In the genomic region with DNA sequence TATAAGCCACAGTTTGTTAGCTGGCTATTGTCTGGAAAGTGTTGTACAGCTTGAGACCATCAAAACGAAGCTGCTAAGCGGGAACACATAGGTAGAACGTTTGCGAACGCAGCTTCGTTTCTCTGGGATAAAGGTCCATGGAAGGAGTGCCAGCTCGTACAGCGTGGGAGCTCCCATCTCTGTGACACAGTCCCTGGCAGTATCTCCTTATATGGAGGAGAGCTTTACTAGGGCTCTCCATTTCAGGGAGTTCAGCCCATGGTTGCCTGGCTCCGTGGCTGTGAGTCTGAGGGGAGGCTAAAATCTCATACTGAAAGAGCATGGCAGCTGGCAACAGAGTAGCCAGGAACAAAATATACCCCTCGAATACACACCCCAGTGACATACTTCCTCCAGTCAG, we compare ENCODE assay signal across 17 mouse cellular contexts.
A peak's percentile ranks its signal among the peaks of the same experiment; 100 is the strongest.
DNase-seq lines count a peak whose midpoint lies in the region; ATAC-seq and TF ChIP-seq lines count a peak whose summit lies in the region.
"Had no signal": no experiment of that assay in that cellular context is flagged by ENCODE, and none has a peak within 500 bp of the region (broad histone marks: within the 10 kb centered on the region; RNA-seq: fewer than 3 reads in every experiment).

No protein-coding gene starts in this region.

- no peaks in the 10 kb centered on the region for H3K9me3 ChIP-seq in forebrain, embryonic 11.5 days (ENCODE audit: control insufficient read depth, low read length)
- no peaks in the 10 kb centered on the region for H3K9me3 ChIP-seq in forebrain, embryonic 16.5 days (ENCODE audit: control insufficient read depth, low read length)
- no peaks in the 10 kb centered on the region for H3K9me3 ChIP-seq in kidney, postnatal 0 days (replicated peaks; ENCODE audit: low read length)
- no peaks in the 10 kb centered on the region for H3K9me3 ChIP-seq in hindbrain, embryonic 14.5 days (ENCODE audit: control insufficient read depth, low read length)
- no peaks in the 10 kb centered on the region for H3K9me3 ChIP-seq in intestine, embryonic 16.5 days (ENCODE audit: control insufficient read depth, low read length)
- H3K9me3 ChIP-seq: heart, embryonic 10.5 days; limb, embryonic 15.5 days; neural tube, embryonic 12.5 days had no signal

- H3K27ac ChIP-seq in forebrain, embryonic 11.5 days (ENCODE audit: low read depth, low read length): 0 out of 2 replicates have a peak overlapping the region, but pooled peaks have one; percentile 47
- H3K27ac ChIP-seq in forebrain, embryonic 16.5 days (ENCODE audit: low read length): no peak overlapping the region
- no peak overlapping the region for H3K27ac ChIP-seq in kidney, postnatal 0 days
- peak overlapping the region; percentile 75 for H3K27ac ChIP-seq in hindbrain, embryonic 14.5 days
- no peak overlapping the region for H3K27ac ChIP-seq in intestine, embryonic 16.5 days (ENCODE audit: low read length)
- H3K27ac ChIP-seq: heart, embryonic 10.5 days; limb, embryonic 15.5 days had no signal

- no peaks in the 10 kb centered on the region for H3K27me3 ChIP-seq in forebrain, embryonic 11.5 days (ENCODE audit: control insufficient read depth, insufficient read depth, low read length)
- H3K27me3 ChIP-seq in forebrain, embryonic 16.5 days (replicated peaks; ENCODE audit: control insufficient read depth, insufficient read depth, low read length): no peaks in the 10 kb centered on the region
- H3K27me3 ChIP-seq in kidney, postnatal 0 days (ENCODE audit: insufficient read depth, low read length): no peaks in the 10 kb centered on the region
- H3K27me3 ChIP-seq in hindbrain, embryonic 14.5 days (ENCODE audit: control insufficient read depth, insufficient read depth, low read length): no peaks in the 10 kb centered on the region
- H3K27me3 ChIP-seq in intestine, embryonic 16.5 days (replicated peaks; ENCODE audit: control insufficient read depth, insufficient read depth, low read length): no peaks in the 10 kb centered on the region
- H3K27me3 ChIP-seq: limb, embryonic 15.5 days; neural tube, embryonic 12.5 days; Patski had no signal

- H3K9ac ChIP-seq in forebrain, embryonic 11.5 days (ENCODE audit: low read length): no peak overlapping the region
- no peak overlapping the region for H3K9ac ChIP-seq in forebrain, embryonic 16.5 days (replicated peaks; ENCODE audit: low read depth, low read length)
- H3K9ac ChIP-seq in kidney, postnatal 0 days (ENCODE audit: low read depth, low read length): no peak overlapping the region
- peak overlapping the region; percentile 28; the same call in 1 of the 2 replicates for H3K9ac ChIP-seq in hindbrain, embryonic 14.5 days
- H3K9ac ChIP-seq in intestine, embryonic 16.5 days (ENCODE audit: low read depth, low read length): no peak overlapping the region
- H3K9ac ChIP-seq: limb, embryonic 15.5 days had no signal

- H3K4me3 ChIP-seq in forebrain, embryonic 11.5 days (ENCODE audit: low read depth, low read length): no peak overlapping the region
- H3K4me3 ChIP-seq in forebrain, embryonic 16.5 days (replicated peaks; ENCODE audit: low read length): no peak overlapping the region
- no peak overlapping the region for H3K4me3 ChIP-seq in kidney, postnatal 0 days (replicated peaks; ENCODE audit: low read depth, low read length)
- H3K4me3 ChIP-seq in hindbrain, embryonic 14.5 days (replicated peaks; ENCODE audit: low read length): no peak overlapping the region
- no peak overlapping the region for H3K4me3 ChIP-seq in intestine, embryonic 16.5 days (ENCODE audit: low read length)
- H3K4me3 ChIP-seq: heart, embryonic 10.5 days; limb, embryonic 15.5 days; neural tube, embryonic 12.5 days had no signal

- no peaks in the 10 kb centered on the region for H3K36me3 ChIP-seq in forebrain, embryonic 11.5 days (ENCODE audit: control insufficient read depth, insufficient read depth, low read length)
- no peaks in the 10 kb centered on the region for H3K36me3 ChIP-seq in forebrain, embryonic 16.5 days (ENCODE audit: control insufficient read depth, insufficient read depth)
- H3K36me3 ChIP-seq in kidney, postnatal 0 days (ENCODE audit: insufficient read depth, low read length): no peaks in the 10 kb centered on the region
- no peaks in the 10 kb centered on the region for H3K36me3 ChIP-seq in hindbrain, embryonic 14.5 days (replicated peaks; ENCODE audit: control insufficient read depth, insufficient read depth)
- H3K36me3 ChIP-seq in intestine, embryonic 16.5 days (ENCODE audit: control insufficient read depth, insufficient read depth, low read length): no peaks in the 10 kb centered on the region
- H3K36me3 ChIP-seq: heart, embryonic 10.5 days; limb, embryonic 15.5 days; neural tube, embryonic 12.5 days had no signal

- no peak for DNase-seq in forebrain, embryonic 11.5 days (ENCODE audit: low spot score)
- peak; percentile 66 for DNase-seq in kidney, postnatal 0 days (ENCODE audit: low spot score)
- DNase-seq in kidney, postnatal 10 days: no peak
- DNase-seq in brain, adult 2 months (ENCODE audit: low read depth, low spot score): peak; percentile 76
- DNase-seq in hindbrain, embryonic 14.5 days (ENCODE audit: low spot score): no peak
- DNase-seq in liver: no peak
- DNase-seq: adrenal gland, adult 8-10 months; cerebellum, adult 11 months; heart, postnatal 10 days had no signal

- no peak overlapping the region for H3K4me2 ChIP-seq in forebrain, embryonic 11.5 days (ENCODE audit: low read depth, low read length, severe bottlenecking)
- no peak overlapping the region for H3K4me2 ChIP-seq in forebrain, embryonic 16.5 days (ENCODE audit: low read length)
- no peak overlapping the region for H3K4me2 ChIP-seq in kidney, postnatal 0 days (ENCODE audit: low read length)
- no peak overlapping the region for H3K4me2 ChIP-seq in hindbrain, embryonic 14.5 days (replicated peaks)
- no peak overlapping the region for H3K4me2 ChIP-seq in intestine, embryonic 16.5 days (ENCODE audit: low read depth, low read length)
- H3K4me2 ChIP-seq: limb, embryonic 15.5 days; neural tube, embryonic 12.5 days had no signal

- 86% methylated on average over 10 of the region's 10 CpGs for WGBS in forebrain, embryonic 11.5 days
- 78% methylated on average over 10 of the region's 10 CpGs for WGBS in forebrain, embryonic 16.5 days
- 52% methylated on average over 10 of the region's 10 CpGs for WGBS in kidney, postnatal 0 days
- WGBS in hindbrain, embryonic 14.5 days: 78% methylated on average over 10 of the region's 10 CpGs
- 77% methylated on average over 10 of the region's 10 CpGs for WGBS in intestine, embryonic 16.5 days

- no peak for TF ChIP-seq CTCF in kidney, postnatal 0 days (IDR thresholded peaks at IDR 0.05; ENCODE audit: low read depth)

- no peaks in the 10 kb centered on the region for H3K4me1 ChIP-seq in forebrain, embryonic 11.5 days (replicated peaks; ENCODE audit: control insufficient read depth, insufficient read depth, low read length)
- peaks cover 16% of the 10 kb centered on the region for H3K4me1 ChIP-seq in forebrain, embryonic 16.5 days (replicated peaks; ENCODE audit: control insufficient read depth, insufficient read depth, low read length)
- no peaks in the 10 kb centered on the region for H3K4me1 ChIP-seq in kidney, postnatal 0 days (replicated peaks; ENCODE audit: insufficient read depth, low read length)
- peaks cover 56% of the 10 kb centered on the region for H3K4me1 ChIP-seq in hindbrain, embryonic 14.5 days (replicated peaks; ENCODE audit: control insufficient read depth, insufficient read depth, low read length)
- no peaks in the 10 kb centered on the region for H3K4me1 ChIP-seq in intestine, embryonic 16.5 days (ENCODE audit: control insufficient read depth, insufficient read depth, low read length)

- no peak for ATAC-seq in forebrain, embryonic 11.5 days (replicated peaks; ENCODE audit: low FRiP score)
- no peak for ATAC-seq in forebrain, embryonic 16.5 days
- no peak for ATAC-seq in kidney, postnatal 0 days (replicated peaks; ENCODE audit: low FRiP score, low read depth)
- no peak for ATAC-seq in hindbrain, embryonic 14.5 days (ENCODE audit: low FRiP score)
- ATAC-seq in intestine, embryonic 16.5 days: no peak
- ATAC-seq: CD4-positive, CD25-positive, alpha-beta regulatory T cell, adult 4 months; lung, postnatal 0 days; Patski had no signal

Comparison
In these comparisons a context has a peak if more than half of its experiments do, and no peak if none do; other contexts are left out.
1. DNase-seq: peak in kidney, postnatal 0 days (single experiment) and brain, adult 2 months (single experiment); none in forebrain, embryonic 11.5 days (single experiment), kidney, postnatal 10 days (single experiment), hindbrain, embryonic 14.5 days (single experiment) and liver (single experiment).
2. H3K27ac ChIP-seq: peak in forebrain, embryonic 11.5 days (single experiment) and hindbrain, embryonic 14.5 days (single experiment); none in forebrain, embryonic 16.5 days (single experiment), kidney, postnatal 0 days (single experiment) and intestine, embryonic 16.5 days (single experiment).